Mouse (Mus musculus) c-Kit-positive CD71-positive TER-119-negative erythroid progenitor cells, embryonic 14.5 days (primary cell): ENCODE results near the gene Acad10.

Experiments used
- DNase-seq: peaks from one replicate; pipeline ENCODE4 v3.0.0-alpha.2; 2013; ENCODE audit warnings: low read depth

Gene Acad10

GRCm38 (mm10) chr5:121596226-121596625 is 64.1 kb downstream of the Acad10 start:
- DNase-seq = no peak

- no peak for DNase-seq
Measured at GRCm38 (mm10) chr5:121595758-121596157, 64.6 kb downstream of the Acad10 start.

GRCm38 (mm10) chr5:121594714-121595313 is 65.5 kb downstream of the Acad10 start:
- DNase-seq = no peak

GRCm38 (mm10) chr5:121593451-121594401 is 66.6 kb downstream of the Acad10 start, which contains the start of gene Aldh2:
Gene Aldh2 (minus strand): TSS chr5:121593824.
- peak; percentile 82 for DNase-seq

GRCm38 (mm10) chr5:121592816-121593407 is 67.4 kb downstream of the Acad10 start:
- DNase-seq = no peak

GRCm38 (mm10) chr5:121592064-121592815 is 68.1 kb downstream of the Acad10 start:
- DNase-seq = no peak

GRCm38 (mm10) chr5:121591417-121592063 is 68.8 kb downstream of the Acad10 start:
- DNase-seq = no peak

- DNase-seq = no peak
Measured at GRCm38 (mm10) chr5:121589928-121590327, 70.4 kb downstream of the Acad10 start.

- no peak for DNase-seq
Measured at GRCm38 (mm10) chr5:121586400-121587039, 73.8 kb downstream of the Acad10 start.

- no peak for DNase-seq
Measured at GRCm38 (mm10) chr5:121585699-121586098, 74.6 kb downstream of the Acad10 start.

- DNase-seq = no peak
Measured at GRCm38 (mm10) chr5:121585005-121585404, 75.3 kb downstream of the Acad10 start.

- DNase-seq = no peak
Measured at GRCm38 (mm10) chr5:121583765-121584501, 76.4 kb downstream of the Acad10 start.

GRCm38 (mm10) chr5:121581945-121582344 is 78.4 kb downstream of the Acad10 start:
- no peak for DNase-seq

- no peak for DNase-seq
Measured at GRCm38 (mm10) chr5:121576927-121577488, 83.3 kb downstream of the Acad10 start.

GRCm38 (mm10) chr5:121575867-121576266 is 84.4 kb downstream of the Acad10 start:
- DNase-seq = no peak

GRCm38 (mm10) chr5:121574145-121574544 is 86.2 kb downstream of the Acad10 start:
- no peak for DNase-seq
